Mouse (Mus musculus): ENCODE measurements around the gene Mcm5. TPM values are rescaled to one million over a fixed set of nuclear protein-coding genes. Genes with fewer than 3 reads are reported as not detected.

Gene Mcm5
- polyA plus RNA-seq, 1 experiment from 2014 or later, result 204 TPM

- WGBS, result 32% methylated on average over 6 of the region's 6 CpGs
- Histone ChIP-seq H3K4me2 (ENCODE audit: low read depth) (0 out of 2 replicates have a peak overlapping the region, but pooled peaks have one; percentile 7), H3K36me3 (ENCODE audit: control insufficient read depth, insufficient read depth, low read length) (no peaks in the 10 kb centered on the region), H3K4me1 (ENCODE audit: control insufficient read depth, insufficient read depth, low read length) (no peaks in the 10 kb centered on the region), H3K27me3 (ENCODE audit: control insufficient read depth, insufficient read depth, low read length) (no peaks in the 10 kb centered on the region), H3K9ac (ENCODE audit: low read length) (peak overlapping the region; percentile 22; the same call in 1 of the 2 replicates), H3K27ac (ENCODE audit: low read depth, low read length) (no peak overlapping the region), H3K4me3 (ENCODE audit: low read depth, low read length) (no peak overlapping the region), H3K9me3 (ENCODE audit: control insufficient read depth, low read length) (no peaks in the 10 kb centered on the region)
- ATAC-seq (ENCODE audit: insufficient read depth, low FRiP score, low TSS enrichment) (no peak), DNase-seq (ENCODE audit: low spot score) (peak; percentile 77)
These were observed 20.1 kb upstream of the Mcm5 start for GRCm38 (mm10) chr8:75088989-75089881.

- 87% methylated on average over 4 of the region's 4 CpGs for WGBS
- no peak for DNase-seq (ENCODE audit: low spot score)
- Histone ChIP-seq H3K4me3 (ENCODE audit: low read depth, low read length) (no peak overlapping the region), H3K27ac (ENCODE audit: low read depth, low read length) (no peak overlapping the region), H3K36me3 (ENCODE audit: control insufficient read depth, insufficient read depth, low read length) (no peaks in the 10 kb centered on the region), H3K9me3 (ENCODE audit: control insufficient read depth, low read length) (no peaks in the 10 kb centered on the region), H3K4me1 (ENCODE audit: control insufficient read depth, insufficient read depth, low read length) (no peaks in the 10 kb centered on the region), H3K27me3 (ENCODE audit: control insufficient read depth, insufficient read depth, low read length) (no peaks in the 10 kb centered on the region), H3K9ac (ENCODE audit: low read length) (no peak overlapping the region; the same call in 1 of the 2 replicates), H3K4me2 (ENCODE audit: low read depth) (no peak overlapping the region)
- no peak for ATAC-seq (ENCODE audit: insufficient read depth, low FRiP score, low TSS enrichment)
These were observed 18.5 kb upstream of the Mcm5 start for GRCm38 (mm10) chr8:75090781-75091365.

- Histone ChIP-seq H3K27me3 (ENCODE audit: control insufficient read depth, insufficient read depth, low read length) (no peaks in the 10 kb centered on the region), H3K4me1 (ENCODE audit: control insufficient read depth, insufficient read depth, low read length) (no peaks in the 10 kb centered on the region), H3K4me2 (ENCODE audit: low read depth) (peak within 1 kb of the TSS; percentile 85), H3K36me3 (ENCODE audit: control insufficient read depth, insufficient read depth, low read length) (no peaks in the 10 kb centered on the region), H3K9me3 (ENCODE audit: control insufficient read depth, low read length) (no peaks in the 10 kb centered on the region), H3K27ac (ENCODE audit: low read depth, low read length) (no peak within 1 kb of the TSS), H3K9ac (ENCODE audit: low read length) (peak within 1 kb of the TSS; percentile 69), H3K4me3 (ENCODE audit: low read depth, low read length) (peak within 1 kb of the TSS; percentile 54)
- WGBS, result under 1% methylated on average over 36 of the region's 36 CpGs
- ATAC-seq (ENCODE audit: insufficient read depth, low FRiP score, low TSS enrichment) (peak; percentile 91), DNase-seq (ENCODE audit: low spot score) (peak; percentile 92)
These were observed 15.8 kb upstream of the Mcm5 start, which contains the start of gene Hmox1 for GRCm38 (mm10) chr8:75093399-75094156. TSS of gene Hmox1 (plus strand) at chr8:75093621.

GRCm38 (mm10) chr8:75102956-75103355 is 6.4 kb upstream of the Mcm5 start:
- ATAC-seq (ENCODE audit: insufficient read depth, low FRiP score, low TSS enrichment) (no peak), DNase-seq (ENCODE audit: low spot score) (no peak)
- H3K27me3 ChIP-seq (ENCODE audit: control insufficient read depth, insufficient read depth, low read length), result no peaks in the 10 kb centered on the region
- no peak overlapping the region for H3K27ac ChIP-seq (ENCODE audit: low read depth, low read length)
- no peaks in the 10 kb centered on the region for H3K9me3 ChIP-seq (ENCODE audit: control insufficient read depth, low read length)
- no peak overlapping the region for H3K9ac ChIP-seq (ENCODE audit: low read length)
- no peak overlapping the region for H3K4me2 ChIP-seq (ENCODE audit: low read depth)
- no peaks in the 10 kb centered on the region for H3K4me1 ChIP-seq (ENCODE audit: control insufficient read depth, insufficient read depth, low read length)
- WGBS, result 90% methylated on average over 4 of the region's 4 CpGs
- no peak overlapping the region for H3K4me3 ChIP-seq (ENCODE audit: low read depth, low read length)
- no peaks in the 10 kb centered on the region for H3K36me3 ChIP-seq (ENCODE audit: control insufficient read depth, insufficient read depth, low read length)

- H3K27ac ChIP-seq (ENCODE audit: low read depth, low read length), result no peak overlapping the region
- peak; percentile 48; the same call in 1 of the 2 replicates for ATAC-seq (ENCODE audit: insufficient read depth, low FRiP score, low TSS enrichment)
- H3K9me3 ChIP-seq (ENCODE audit: control insufficient read depth, low read length), result no peaks in the 10 kb centered on the region
These were observed 5.9 kb upstream of the Mcm5 start for GRCm38 (mm10) chr8:75103376-75103878.

GRCm38 (mm10) chr8:75108527-75109235 is 688 bp upstream of the Mcm5 start:
- ATAC-seq (ENCODE audit: insufficient read depth, low FRiP score, low TSS enrichment), result peak; percentile 85
- H3K36me3 ChIP-seq (ENCODE audit: control insufficient read depth, insufficient read depth, low read length), result peaks cover 3% of the 10 kb centered on the region; the same call in 1 of the 2 replicates
- peaks cover 10% of the 10 kb centered on the region; the same call in 1 of the 2 replicates for H3K4me1 ChIP-seq (ENCODE audit: control insufficient read depth, insufficient read depth, low read length)
- peak overlapping the region; percentile 71 for H3K4me2 ChIP-seq (ENCODE audit: low read depth)
- peak overlapping the region; percentile 69; the same call in 1 of the 2 replicates for H3K27ac ChIP-seq (ENCODE audit: low read depth, low read length)
- H3K9me3 ChIP-seq (ENCODE audit: control insufficient read depth, low read length), result no peaks in the 10 kb centered on the region
- H3K4me3 ChIP-seq (ENCODE audit: low read depth, low read length), result peak overlapping the region; percentile 81
- 2% methylated on average over 9 of the region's 9 CpGs for WGBS
- H3K27me3 ChIP-seq (ENCODE audit: control insufficient read depth, insufficient read depth, low read length), result no peaks in the 10 kb centered on the region
- peak; percentile 84 for DNase-seq (ENCODE audit: low spot score)
- H3K9ac ChIP-seq (ENCODE audit: low read length), result peak overlapping the region; percentile 88

More at GRCm38 (mm10) chr8:75103376-75103878, 5.9 kb upstream of the Mcm5 start:
- no peaks in the 10 kb centered on the region for H3K27me3 ChIP-seq (ENCODE audit: control insufficient read depth, insufficient read depth, low read length)
- H3K4me3 ChIP-seq (ENCODE audit: low read depth, low read length), result no peak overlapping the region
- H3K4me2 ChIP-seq (ENCODE audit: low read depth), result no peak overlapping the region
- no peak overlapping the region for H3K9ac ChIP-seq (ENCODE audit: low read length)
- no peaks in the 10 kb centered on the region for H3K4me1 ChIP-seq (ENCODE audit: control insufficient read depth, insufficient read depth, low read length)
- DNase-seq (ENCODE audit: low spot score), result peak; percentile 16
- 27% methylated on average over 8 of the region's 8 CpGs for WGBS
- H3K36me3 ChIP-seq (ENCODE audit: control insufficient read depth, insufficient read depth, low read length), result no peaks in the 10 kb centered on the region

GRCm38 (mm10) chr8:75110093-75110492 is 724 bp downstream of the Mcm5 start:
- no peak for DNase-seq (ENCODE audit: low spot score)
- Histone ChIP-seq H3K27me3 (ENCODE audit: control insufficient read depth, insufficient read depth, low read length) (no peaks in the 10 kb centered on the region), H3K4me2 (ENCODE audit: low read depth) (peak overlapping the region; percentile 59), H3K4me1 (ENCODE audit: control insufficient read depth, insufficient read depth, low read length) (peaks cover 10% of the 10 kb centered on the region; the same call in 1 of the 2 replicates), H3K27ac (ENCODE audit: low read depth, low read length) (no peak overlapping the region), H3K9ac (ENCODE audit: low read length) (peak overlapping the region; percentile 75), H3K9me3 (ENCODE audit: control insufficient read depth, low read length) (no peaks in the 10 kb centered on the region), H3K4me3 (ENCODE audit: low read depth, low read length) (peak overlapping the region; percentile 81), H3K36me3 (ENCODE audit: control insufficient read depth, insufficient read depth, low read length) (peaks cover 9% of the 10 kb centered on the region)
- no peak for ATAC-seq (ENCODE audit: insufficient read depth, low FRiP score, low TSS enrichment)
- 20% methylated on average over 13 of the region's 13 CpGs for WGBS

- H3K9me3 ChIP-seq (ENCODE audit: control insufficient read depth, low read length), result no peaks in the 10 kb centered on the region
- no peak for DNase-seq (ENCODE audit: low spot score)
- H3K9ac ChIP-seq (ENCODE audit: low read length), result no peak overlapping the region
- H3K4me1 ChIP-seq (ENCODE audit: control insufficient read depth, insufficient read depth, low read length), result no peaks in the 10 kb centered on the region
- no peak overlapping the region for H3K27ac ChIP-seq (ENCODE audit: low read depth, low read length)
- no peaks in the 10 kb centered on the region for H3K27me3 ChIP-seq (ENCODE audit: control insufficient read depth, insufficient read depth, low read length)
- 98% methylated on average over 1 of the region's 1 CpGs for WGBS
- no peak overlapping the region for H3K4me3 ChIP-seq (ENCODE audit: low read depth, low read length)
- no peak overlapping the region for H3K4me2 ChIP-seq (ENCODE audit: low read depth)
- peaks cover 35% of the 10 kb centered on the region for H3K36me3 ChIP-seq (ENCODE audit: control insufficient read depth, insufficient read depth, low read length)
- ATAC-seq (ENCODE audit: insufficient read depth, low FRiP score, low TSS enrichment), result no peak
These were observed 9.1 kb downstream of the Mcm5 start for GRCm38 (mm10) chr8:75118505-75118904.

Measured in neural tube, embryonic 11.5 days (tissue).